Mouse (Mus musculus) thymus, adult 2 months (tissue): ENCODE measurements at regions not wholly inside any gene's neighbourhood (a gene's known extent, or its start where the extent isn't known, plus 50 kb on each side); places are given as distances from the start of the nearest gene placed in this dataset.

Experiments used
- CTCF ChIP-seq: fragments of 200-500 bp; IDR thresholded peaks from 2 replicates; pipeline ENCODE4 v1.5.1; 2012; ENCODE audit warnings: mild to moderate bottlenecking, control low read depth, low read length, moderate library complexity, borderline replicate concordance; ENCODE audit not compliant: control insufficient read depth, poor library complexity, insufficient read depth; ENCODE audit errors: extremely low read depth
- POLR2A ChIP-seq: fragments of 200-500 bp; IDR thresholded peaks from 2 replicates; pipeline ENCODE4 v1.6.1; 2012; ENCODE audit warnings: mild to moderate bottlenecking, low read length, control low read depth, moderate library complexity; ENCODE audit not compliant: control insufficient read depth, poor library complexity, insufficient read depth; ENCODE audit errors: extremely low read depth

DNA sequence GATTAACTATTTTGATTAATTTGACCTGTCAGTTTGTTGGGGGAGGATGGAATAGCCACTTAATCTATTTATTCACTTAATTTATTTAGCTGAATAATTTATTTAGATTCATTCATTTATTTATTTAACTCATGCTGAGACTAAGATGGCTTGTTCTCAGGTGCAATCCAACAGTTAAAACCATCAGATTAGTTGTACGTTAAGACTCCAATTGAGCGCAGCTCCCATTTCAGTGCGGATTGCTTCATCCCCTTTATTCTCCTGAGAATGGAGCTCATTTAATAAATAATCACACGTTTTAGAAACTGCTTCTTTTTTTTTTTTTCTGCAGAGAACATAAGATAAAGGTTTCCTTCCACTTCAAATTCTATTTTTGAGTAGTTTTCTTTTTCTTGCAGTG is 113.2 kb downstream of the Akr1d1 start:
- TF ChIP-seq POLR2A (no peak), CTCF (no peak)
